Mouse (Mus musculus) kidney, adult 2 months (tissue): ENCODE results near the gene Zc3h18. TPM values are rescaled to one million over a fixed set of nuclear protein-coding genes. Genes with fewer than 3 reads are reported as not detected.

ENCODE experiments used
- DNase-seq: peaks from one replicate; pipeline ENCODE4 v3.0.0; 2021
- H3K27ac ChIP-seq: fragments of 200-500 bp; 2 replicates; pipeline ENCODE4 v1.5.1; 2012; ENCODE audit warnings: low read depth, low read length, control low read depth, inconsistent platforms; ENCODE audit not compliant: insufficient read depth
- H3K27me3 ChIP-seq: fragments of 200-500 bp; replicated peaks from 2 replicates; pipeline ENCODE4 v1.6.1; 2012; ENCODE audit warnings: mild to moderate bottlenecking, moderate library complexity, low read length, inconsistent platforms; ENCODE audit not compliant: control insufficient read depth, insufficient read depth
- H3K36me3 ChIP-seq: fragments of 200-500 bp; 2 replicates; pipeline ENCODE4 v1.6.1; 2012; ENCODE audit warnings: mild to moderate bottlenecking, moderate library complexity, low read length, inconsistent platforms; ENCODE audit not compliant: control insufficient read depth, insufficient read depth
- H3K4me1 ChIP-seq: fragments of 200-500 bp; 2 replicates; pipeline ENCODE4 v1.6.1; 2011; ENCODE audit warnings: low read length; ENCODE audit not compliant: control insufficient read depth, insufficient read depth
- H3K4me3 ChIP-seq: fragments of 200-500 bp; 2 replicates; pipeline ENCODE4 v1.5.1; 2011; ENCODE audit warnings: mild to moderate bottlenecking, low read depth, low read length, control low read depth; ENCODE audit not compliant: insufficient read depth
- CTCF ChIP-seq: fragments of 200-500 bp; conservative IDR thresholded peaks from 2 replicates; pipeline ENCODE4 v1.5.1; 2011; ENCODE audit warnings: low read depth, mild to moderate bottlenecking, control low read depth, low read length, moderate library complexity, mixed read lengths; ENCODE audit not compliant: insufficient read depth, insufficient read length
- POLR2A ChIP-seq: fragments of 200-500 bp; IDR thresholded peaks from one replicate; pipeline ENCODE4 v1.6.1; 2011; ENCODE audit warnings: low read depth, low read length, control low read depth
- WGBS: fragments of 180-500 bp; shearing (Covaris S2); methylation state at CpG from one replicate; pipeline ENCODE4 v1.1.7; 2018; 5-methylcytosine and 5-hydroxymethylcytosine counted together
- polyA plus RNA-seq: library from polyadenylated mRNA; depleted of rRNA; stranded (reverse); fragments of >200 nt; gene quantifications from 2 replicates; pipeline ENCODE4 v1.2.3, GENCODE M21; 2012

Gene Zc3h18
- polyA plus RNA-seq, 1 experiment: 23.3 TPM

DNA sequence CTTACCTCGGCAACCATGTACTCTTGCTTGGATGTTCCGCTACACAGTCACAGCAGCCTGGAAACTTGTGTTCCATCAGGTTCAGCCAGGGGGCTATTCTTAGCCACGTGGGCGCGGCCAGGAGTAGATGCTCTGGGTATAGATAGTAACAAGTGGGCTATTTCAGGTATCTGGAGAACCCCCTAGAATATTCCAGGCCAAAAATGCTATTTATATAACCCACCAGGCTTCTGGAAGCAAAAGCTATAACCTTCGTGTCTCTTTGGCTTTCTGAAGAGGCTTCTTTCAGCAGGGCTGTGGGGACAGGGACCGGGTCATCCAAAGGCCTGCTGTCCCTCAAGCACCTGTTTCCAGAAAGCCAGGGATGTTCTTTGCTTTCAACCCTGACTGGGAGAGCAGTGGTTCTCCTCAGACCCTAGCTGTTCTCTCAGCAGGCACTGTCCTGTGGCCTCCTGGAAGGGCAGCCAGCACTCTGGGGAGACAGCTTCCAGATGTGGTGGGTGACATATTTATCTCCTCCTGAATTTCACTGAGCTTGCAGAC lies 74.8 kb downstream of the Zc3h18 start:
- H3K27ac ChIP-seq: no peak overlapping the region
- H3K27me3 ChIP-seq: no peaks in the 10 kb centered on the region
- H3K36me3 ChIP-seq: no peaks in the 10 kb centered on the region
- no peak for DNase-seq
- WGBS: 63% methylated on average over 7 of the region's 7 CpGs
- no peak for TF ChIP-seq CTCF
- TF ChIP-seq POLR2A: no peak
- H3K4me1 ChIP-seq: no peaks in the 10 kb centered on the region
- H3K4me3 ChIP-seq: no peak overlapping the region

DNA sequence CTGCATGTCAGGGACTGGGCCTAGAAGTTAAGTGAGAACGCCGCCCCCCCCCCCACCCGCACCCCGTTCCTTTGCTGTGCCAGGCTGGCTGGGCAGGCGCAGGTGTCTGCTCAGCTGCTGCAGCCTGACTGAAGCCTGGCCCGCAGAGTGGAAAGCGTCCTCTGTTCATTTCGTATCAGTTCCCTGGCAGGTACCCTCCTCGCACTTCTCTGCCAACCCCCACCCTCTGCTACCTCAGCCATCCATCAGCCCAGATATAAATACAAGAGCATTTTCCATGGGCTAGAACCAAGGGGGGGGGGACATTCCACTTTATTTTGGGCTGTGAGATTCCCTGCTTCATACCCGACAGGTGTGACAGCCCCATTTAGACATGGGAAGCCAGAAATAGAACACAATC lies 75.7 kb downstream of the Zc3h18 start:
- WGBS: 91% methylated on average over 10 of the region's 10 CpGs
- no peaks in the 10 kb centered on the region for H3K4me1 ChIP-seq
- no peak for TF ChIP-seq POLR2A
- TF ChIP-seq CTCF: no peak
- DNase-seq: no peak
- no peak overlapping the region for H3K4me3 ChIP-seq
- no peak overlapping the region for H3K27ac ChIP-seq
- no peaks in the 10 kb centered on the region for H3K27me3 ChIP-seq
- H3K36me3 ChIP-seq: no peaks in the 10 kb centered on the region

DNA sequence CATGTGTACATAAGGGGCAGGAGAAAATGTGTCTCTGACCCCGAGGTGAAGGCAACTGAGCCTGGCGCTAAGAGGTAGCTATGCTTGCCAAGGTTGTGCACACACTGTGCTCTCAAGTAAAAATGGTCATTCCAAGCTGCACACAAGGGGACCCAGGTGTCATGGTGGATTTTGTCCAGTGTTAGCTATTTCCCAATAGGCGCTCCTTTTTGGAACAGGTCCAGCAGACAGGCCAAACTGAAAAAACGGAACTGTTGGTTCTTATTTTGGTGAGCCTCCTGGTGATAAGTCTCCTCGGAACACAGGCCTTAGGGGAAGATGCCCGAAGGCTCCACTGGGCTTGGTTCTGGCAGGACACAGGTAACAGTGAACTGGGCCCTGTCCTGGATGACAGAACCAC lies 78.0 kb downstream of the Zc3h18 start:
- H3K27me3 ChIP-seq: no peaks in the 10 kb centered on the region
- 91% methylated on average over 6 of the region's 6 CpGs for WGBS
- no peaks in the 10 kb centered on the region for H3K4me1 ChIP-seq
- TF ChIP-seq CTCF (no peak), POLR2A (no peak)
- no peak overlapping the region for H3K27ac ChIP-seq
- no peak for DNase-seq
- no peaks in the 10 kb centered on the region for H3K36me3 ChIP-seq
- no peak overlapping the region for H3K4me3 ChIP-seq

DNA sequence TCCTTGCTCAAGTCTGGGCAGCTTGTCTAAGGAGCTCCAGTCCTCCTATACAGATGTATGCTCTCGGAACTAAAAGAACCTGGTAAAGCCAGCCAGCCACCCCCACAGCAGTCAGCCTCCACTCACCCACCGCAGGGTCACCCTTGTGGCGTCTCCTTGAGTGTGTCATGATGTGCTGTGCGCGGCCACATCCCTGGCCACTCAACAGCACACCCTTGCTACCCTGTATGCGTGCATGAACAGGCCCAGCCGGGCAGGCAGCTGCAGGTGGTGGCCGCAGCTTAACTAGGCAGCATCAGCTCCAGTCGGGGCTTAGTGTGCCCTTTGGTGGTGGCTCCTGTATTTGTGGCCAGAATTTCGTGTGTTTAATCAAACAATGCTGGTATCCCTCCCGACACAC lies 80.8 kb downstream of the Zc3h18 start:
- Histone ChIP-seq H3K27ac (no peak overlapping the region), H3K4me1 (peaks cover 14% of the 10 kb centered on the region; the same call in 1 of the 2 replicates), H3K27me3 (no peaks in the 10 kb centered on the region), H3K4me3 (no peak overlapping the region), H3K36me3 (no peaks in the 10 kb centered on the region)
- 81% methylated on average over 11 of the region's 11 CpGs for WGBS
- no peak for DNase-seq
- TF ChIP-seq CTCF: no peak
- no peak for TF ChIP-seq POLR2A

DNA sequence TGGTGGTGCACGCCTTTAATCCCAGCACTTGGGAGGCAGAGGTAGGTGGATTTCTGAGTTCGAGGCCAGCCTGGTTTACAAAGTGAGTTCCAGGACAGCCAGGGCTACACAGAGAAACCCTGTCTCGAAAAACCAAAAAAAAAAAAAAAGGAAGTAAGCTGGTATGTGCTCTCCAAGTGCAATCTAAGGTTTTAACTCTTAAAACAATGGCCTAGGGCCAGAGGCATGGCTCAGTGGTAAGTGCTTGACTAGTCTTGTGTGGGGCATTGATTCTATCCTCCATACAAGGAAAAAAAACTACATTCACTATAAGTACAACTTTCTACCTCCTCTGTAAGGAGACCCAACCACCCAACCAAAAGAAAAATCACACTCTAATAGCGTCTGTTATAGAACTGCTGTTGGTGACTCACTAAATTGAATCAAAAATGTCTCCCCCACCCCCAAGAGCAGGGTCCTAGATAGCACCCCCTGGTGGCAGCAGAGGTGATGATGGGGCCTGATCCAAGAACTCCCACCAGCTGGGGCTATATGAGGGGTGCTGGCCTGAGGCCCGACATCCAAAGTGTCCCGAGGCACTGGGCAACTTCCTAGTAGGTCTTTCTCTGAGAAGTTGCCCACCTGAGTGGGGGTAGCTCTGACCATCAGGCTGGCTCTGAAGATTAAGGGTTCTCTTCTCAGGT lies 83.0 kb downstream of the Zc3h18 start:
- TF ChIP-seq POLR2A: no peak
- TF ChIP-seq CTCF: 0 out of 2 replicates have a peak, but pooled peaks have one; percentile 17
- Histone ChIP-seq H3K4me1 (peaks cover 14% of the 10 kb centered on the region; the same call in 1 of the 2 replicates), H3K36me3 (no peaks in the 10 kb centered on the region), H3K27ac (no peak overlapping the region), H3K4me3 (no peak overlapping the region), H3K27me3 (no peaks in the 10 kb centered on the region)
- DNase-seq: no peak
- WGBS: 79% methylated on average over 6 of the region's 6 CpGs

DNA sequence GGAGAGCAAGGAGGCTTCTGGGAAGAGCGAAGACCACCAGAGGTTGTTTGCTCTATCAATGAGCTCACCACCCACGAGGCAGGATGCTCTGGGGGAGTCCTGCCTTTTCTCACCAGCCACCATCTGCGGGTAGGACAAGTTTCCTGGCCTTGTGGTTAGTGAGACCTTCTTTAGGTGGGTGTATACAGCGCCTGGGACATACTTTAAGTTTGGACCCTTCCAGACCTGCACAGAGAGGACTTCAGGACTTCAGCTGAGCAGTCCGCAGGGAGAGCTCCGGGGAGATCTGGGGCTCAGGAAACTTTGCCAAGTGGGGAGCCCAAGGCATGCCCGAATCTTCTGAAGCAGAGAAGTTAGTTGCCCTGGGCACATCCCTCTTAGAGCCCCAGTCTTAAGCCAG lies 83.6 kb downstream of the Zc3h18 start:
- Histone ChIP-seq H3K4me3 (no peak overlapping the region), H3K27me3 (no peaks in the 10 kb centered on the region), H3K36me3 (no peaks in the 10 kb centered on the region), H3K27ac (no peak overlapping the region), H3K4me1 (peaks cover 14% of the 10 kb centered on the region; the same call in 1 of the 2 replicates)
- 40% methylated on average over 7 of the region's 7 CpGs for WGBS
- TF ChIP-seq CTCF (no peak), POLR2A (no peak)
- no peak for DNase-seq
